8 mouse cellular contexts compared by ENCODE assay signal in the genomic region with DNA sequence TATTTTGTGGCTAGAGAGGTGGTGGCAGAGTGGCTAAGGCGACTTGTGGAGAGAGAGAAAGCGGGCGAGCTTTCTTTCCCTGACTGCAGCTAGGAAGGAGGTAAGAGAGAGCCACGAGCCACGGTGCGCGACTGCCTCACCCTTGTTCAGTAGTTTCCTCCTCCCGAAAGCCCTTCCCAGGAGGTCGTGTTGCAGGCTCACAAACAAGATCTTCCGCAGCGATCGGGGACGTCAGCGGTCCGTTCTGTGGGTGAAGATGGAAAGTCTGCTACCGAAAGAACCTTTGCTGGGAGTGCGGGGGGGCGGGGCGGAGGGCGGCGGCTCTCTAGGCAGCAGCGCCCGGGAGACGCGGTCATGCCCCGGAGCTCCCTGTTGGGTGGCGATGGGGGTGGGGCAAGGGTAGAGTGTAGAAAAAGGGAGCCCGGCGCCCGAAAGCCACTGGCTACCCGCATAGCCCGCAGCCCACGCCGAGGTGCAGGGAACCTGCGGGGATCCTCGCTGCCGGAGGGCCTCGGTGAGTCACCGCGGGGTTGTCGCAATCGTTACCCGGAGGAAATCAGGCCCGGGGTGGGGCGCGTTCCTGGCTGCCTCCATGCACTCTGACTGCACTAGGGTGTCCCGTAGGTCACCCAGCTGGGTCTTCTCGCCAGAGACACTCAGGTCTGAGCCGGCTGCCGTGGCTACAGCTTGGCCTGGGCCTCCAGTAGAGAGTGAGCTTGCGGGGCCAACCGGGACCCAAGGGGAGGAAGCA. TPM values are rescaled to one million over a fixed set of nuclear protein-coding genes. Genes with fewer than 3 reads are reported as not detected.
DNase-seq lines count a peak whose midpoint lies in the region; ATAC-seq and TF ChIP-seq lines count a peak whose summit lies in the region.

No protein-coding gene starts in this region.

- H3K4me2 ChIP-seq in heart, embryonic 15.5 days: peak overlapping the region; percentile 92
- peak overlapping the region; percentile 63 for H3K4me2 ChIP-seq in liver, embryonic 16.5 days (ENCODE audit: low read depth, low read length)
- H3K4me2 ChIP-seq in neural tube, embryonic 11.5 days (ENCODE audit: low read depth): peak overlapping the region; percentile 99
- H3K4me2 ChIP-seq in stomach, embryonic 16.5 days (ENCODE audit: low read depth, low read length): peak overlapping the region; percentile 60

- H3K4me3 ChIP-seq in bone marrow, adult 2 months (replicated peaks; ENCODE audit: control insufficient read depth, low read depth, low read length): peak overlapping the region; percentile 73
- peak overlapping the region; percentile 69 for H3K4me3 ChIP-seq in forebrain, embryonic 10.5 days
- H3K4me3 ChIP-seq in heart, embryonic 15.5 days: peak overlapping the region; percentile 82
- H3K4me3 ChIP-seq in liver, embryonic 16.5 days (ENCODE audit: low read depth, low read length): peak overlapping the region; percentile 62
- peak overlapping the region; percentile 59 for H3K4me3 ChIP-seq in neural tube, embryonic 11.5 days (ENCODE audit: low read depth, low read length)
- peak overlapping the region; percentile 63 for H3K4me3 ChIP-seq in stomach, embryonic 16.5 days (replicated peaks; ENCODE audit: low read length)

- H3K27ac ChIP-seq in bone marrow, adult 2 months (ENCODE audit: control insufficient read depth, insufficient read depth, low read depth, low read length, poor library complexity): peak overlapping the region; percentile 91
- H3K27ac ChIP-seq in forebrain, embryonic 10.5 days: peak overlapping the region; percentile 60
- peak overlapping the region; percentile 95 for H3K27ac ChIP-seq in heart, embryonic 15.5 days
- peak overlapping the region; percentile 65 for H3K27ac ChIP-seq in liver, embryonic 16.5 days (ENCODE audit: low read length)
- H3K27ac ChIP-seq in neural tube, embryonic 11.5 days (ENCODE audit: low read depth, low read length): no peak overlapping the region
- peak overlapping the region; percentile 43; the same call in 1 of the 2 replicates for H3K27ac ChIP-seq in stomach, embryonic 16.5 days (ENCODE audit: low read length)

- peak; percentile 76 to 78 for DNase-seq in B cell, adult 2 months
- DNase-seq in forebrain, embryonic 10.5 days (ENCODE audit: extremely low spot score, low spot score): peak; percentile 63
- peak; percentile 75 for DNase-seq in kidney, postnatal 14 days
- peak; percentile 67 for DNase-seq in neural tube, embryonic 11.5 days (ENCODE audit: low spot score)

- H3K27me3 ChIP-seq in forebrain, embryonic 10.5 days (ENCODE audit: poor library complexity, severe bottlenecking): peaks cover 62% of the 10 kb centered on the region
- no peaks in the 10 kb centered on the region for H3K27me3 ChIP-seq in heart, embryonic 15.5 days
- H3K27me3 ChIP-seq in liver, embryonic 16.5 days (ENCODE audit: control insufficient read depth, insufficient read depth, low read depth, low read length): peaks cover 36% of the 10 kb centered on the region
- H3K27me3 ChIP-seq in neural tube, embryonic 11.5 days (ENCODE audit: control insufficient read depth, insufficient read depth, low read length): peaks cover 37% of the 10 kb centered on the region
- peaks cover 7% of the 10 kb centered on the region for H3K27me3 ChIP-seq in stomach, embryonic 16.5 days (ENCODE audit: control insufficient read depth, insufficient read depth, low read length)

- peak overlapping the region; percentile 85 for H3K9ac ChIP-seq in heart, embryonic 15.5 days
- peak overlapping the region; percentile 59 for H3K9ac ChIP-seq in liver, embryonic 16.5 days (ENCODE audit: low read depth, low read length)
- peak overlapping the region; percentile 58 for H3K9ac ChIP-seq in neural tube, embryonic 11.5 days (ENCODE audit: low read length)
- H3K9ac ChIP-seq in stomach, embryonic 16.5 days (ENCODE audit: low read length): peak overlapping the region; percentile 80

- under 1% methylated on average over 52 of the region's 52 CpGs for WGBS in bone marrow, adult 2 months
- under 1% methylated on average over 51 of the region's 52 CpGs for WGBS in forebrain, embryonic 10.5 days
- WGBS in heart, embryonic 15.5 days: under 1% methylated on average over 50 of the region's 52 CpGs
- WGBS in liver, embryonic 16.5 days (ENCODE audit: insufficient replicate concordance): under 1% methylated on average over 52 of the region's 52 CpGs
- WGBS in neural tube, embryonic 11.5 days: 0% methylated on average over 45 of the region's 52 CpGs
- WGBS in stomach, embryonic 16.5 days: under 1% methylated on average over 52 of the region's 52 CpGs

- H3K4me1 ChIP-seq in bone marrow, adult 2 months (ENCODE audit: control insufficient read depth, insufficient read depth, low read length): no peaks in the 10 kb centered on the region; the same call in 1 of the 2 replicates
- peaks cover 22% of the 10 kb centered on the region for H3K4me1 ChIP-seq in forebrain, embryonic 10.5 days
- peaks cover 9% of the 10 kb centered on the region; the same call in 1 of the 2 replicates for H3K4me1 ChIP-seq in heart, embryonic 15.5 days (replicated peaks)
- H3K4me1 ChIP-seq in liver, embryonic 16.5 days (ENCODE audit: control insufficient read depth, low read depth, low read length): no peaks in the 10 kb centered on the region
- H3K4me1 ChIP-seq in neural tube, embryonic 11.5 days (ENCODE audit: control insufficient read depth, insufficient read depth, low read length): peaks cover 6% of the 10 kb centered on the region; the same call in 1 of the 2 replicates
- no peaks in the 10 kb centered on the region for H3K4me1 ChIP-seq in stomach, embryonic 16.5 days (ENCODE audit: control insufficient read depth, insufficient read depth, low read length)

- peaks cover 6% of the 10 kb centered on the region; the same call in 1 of the 2 replicates for H3K9me3 ChIP-seq in forebrain, embryonic 10.5 days
- no peaks in the 10 kb centered on the region; the same call in 1 of the 2 replicates for H3K9me3 ChIP-seq in heart, embryonic 15.5 days (replicated peaks)
- H3K9me3 ChIP-seq in liver, embryonic 16.5 days (replicated peaks; ENCODE audit: control insufficient read depth, low read length): no peaks in the 10 kb centered on the region
- no peaks in the 10 kb centered on the region for H3K9me3 ChIP-seq in neural tube, embryonic 11.5 days (ENCODE audit: control insufficient read depth, low read length)
- H3K9me3 ChIP-seq in stomach, embryonic 16.5 days (replicated peaks; ENCODE audit: control insufficient read depth, low read length): peaks cover 8% of the 10 kb centered on the region; the same call in 1 of the 2 replicates

- ATAC-seq in heart, embryonic 15.5 days (replicated peaks; ENCODE audit: insufficient number of reproducible peaks, insufficient read depth, low FRiP score, low read depth): peak; percentile 84
- peak; percentile 82 for ATAC-seq in liver, embryonic 16.5 days (ENCODE audit: low read depth)
- peak; percentile 45; the same call in 1 of the 2 replicates for ATAC-seq in neural tube, embryonic 11.5 days (ENCODE audit: insufficient read depth, low FRiP score, low TSS enrichment)
- peak; percentile 79 for ATAC-seq in stomach, embryonic 16.5 days (ENCODE audit: insufficient read depth, low FRiP score)

- no peak for TF ChIP-seq CTCF in bone marrow, adult 2 months (IDR thresholded peaks at IDR 0.05; ENCODE audit: control insufficient read depth, insufficient read depth, low read length)

- TF ChIP-seq POLR2A in bone marrow, adult 2 months (IDR thresholded peaks at IDR 0.05; ENCODE audit: borderline replicate concordance, control insufficient read depth, low read depth, low read length): 0 out of 2 replicates have a peak, but pooled peaks have one; percentile 20

- H3K36me3 ChIP-seq in forebrain, embryonic 10.5 days (replicated peaks): no peaks in the 10 kb centered on the region
- peaks cover 4% of the 10 kb centered on the region; the same call in 1 of the 2 replicates for H3K36me3 ChIP-seq in heart, embryonic 15.5 days
- no peaks in the 10 kb centered on the region for H3K36me3 ChIP-seq in liver, embryonic 16.5 days (ENCODE audit: control insufficient read depth, insufficient read depth)
- H3K36me3 ChIP-seq in neural tube, embryonic 11.5 days (ENCODE audit: control insufficient read depth, insufficient read depth, low read length): no peaks in the 10 kb centered on the region
- H3K36me3 ChIP-seq in stomach, embryonic 16.5 days (ENCODE audit: control insufficient read depth, insufficient read depth, low read length): no peaks in the 10 kb centered on the region

RNA-seq across cellular contexts. Expression of a gene that starts 0.5 kb away (rescaled TPM):
- 2.7 and 4.0 TPM in 2 replicates for polyA plus RNA-seq in bone marrow, adult 2 months (2011; ENCODE audit: insufficient read depth, insufficient read length, low replicate concordance, missing spikeins)
- 0.23 and 0.41 TPM in 2 replicates for polyA plus RNA-seq in forebrain, embryonic 10.5 days (2016; fragmentation: Nextera tagmentation; extraction: Ambion mirVana)
- polyA plus RNA-seq in heart, embryonic 15.5 days (2015; fragmentation: Nextera tagmentation; extraction: Ambion mirVana): 14.3 and 15.5 TPM in 2 replicates
- 4.9 and 5.0 TPM in 2 replicates for polyA plus RNA-seq in liver, embryonic 16.5 days (2015; fragmentation: Nextera tagmentation; extraction: Ambion mirVana)
- 1.2 and 1.9 TPM in 2 replicates for polyA plus RNA-seq in neural tube, embryonic 11.5 days (2014; fragmentation: Nextera tagmentation; extraction: Ambion mirVana)
- 4.4 and 5.0 TPM in 2 replicates for polyA plus RNA-seq in stomach, embryonic 16.5 days (2015; fragmentation: Nextera tagmentation; extraction: Ambion mirVana)

RNA-seq across cellular contexts. Expression of a gene that starts 25.3 kb away (rescaled TPM):
- 6.3 and 9.9 TPM in 2 replicates for polyA plus RNA-seq in bone marrow, adult 2 months (2011; ENCODE audit: insufficient read depth, insufficient read length, low replicate concordance, missing spikeins)
- polyA plus RNA-seq in forebrain, embryonic 10.5 days (2016; fragmentation: Nextera tagmentation; extraction: Ambion mirVana): 32.8 and 36.0 TPM in 2 replicates
- 31.2 and 33.9 TPM in 2 replicates for polyA plus RNA-seq in heart, embryonic 15.5 days (2015; fragmentation: Nextera tagmentation; extraction: Ambion mirVana)
- polyA plus RNA-seq in liver, embryonic 16.5 days (2015; fragmentation: Nextera tagmentation; extraction: Ambion mirVana): 13.2 and 13.4 TPM in 2 replicates
- polyA plus RNA-seq in neural tube, embryonic 11.5 days (2014; fragmentation: Nextera tagmentation; extraction: Ambion mirVana): 21.9 and 22.7 TPM in 2 replicates
- 25.5 and 28.5 TPM in 2 replicates for polyA plus RNA-seq in stomach, embryonic 16.5 days (2015; fragmentation: Nextera tagmentation; extraction: Ambion mirVana)

RNA-seq across cellular contexts. Expression of a gene that starts 47.6 kb away (rescaled TPM):
- polyA plus RNA-seq in bone marrow, adult 2 months (2011; ENCODE audit: insufficient read depth, insufficient read length, low replicate concordance, missing spikeins): 101 and 128 TPM in 2 replicates
- polyA plus RNA-seq in forebrain, embryonic 10.5 days (2016; fragmentation: Nextera tagmentation; extraction: Ambion mirVana): 202 and 217 TPM in 2 replicates
- polyA plus RNA-seq in heart, embryonic 15.5 days (2015; fragmentation: Nextera tagmentation; extraction: Ambion mirVana): 121 and 134 TPM in 2 replicates
- polyA plus RNA-seq in liver, embryonic 16.5 days (2015; fragmentation: Nextera tagmentation; extraction: Ambion mirVana): 105 and 134 TPM in 2 replicates
- 168 and 172 TPM in 2 replicates for polyA plus RNA-seq in neural tube, embryonic 11.5 days (2014; fragmentation: Nextera tagmentation; extraction: Ambion mirVana)
- polyA plus RNA-seq in stomach, embryonic 16.5 days (2015; fragmentation: Nextera tagmentation; extraction: Ambion mirVana): 141 and 172 TPM in 2 replicates

RNA-seq across cellular contexts. Expression of a gene that starts 47.6 kb away (rescaled TPM):
- 21.8 and 50.7 TPM in 2 replicates for polyA plus RNA-seq in bone marrow, adult 2 months (2011; ENCODE audit: insufficient read depth, insufficient read length, low replicate concordance, missing spikeins)
- polyA plus RNA-seq in forebrain, embryonic 10.5 days (2016; fragmentation: Nextera tagmentation; extraction: Ambion mirVana): 26.0 and 26.7 TPM in 2 replicates
- 9.2 and 9.5 TPM in 2 replicates for polyA plus RNA-seq in heart, embryonic 15.5 days (2015; fragmentation: Nextera tagmentation; extraction: Ambion mirVana)
- 8.4 and 8.6 TPM in 2 replicates for polyA plus RNA-seq in liver, embryonic 16.5 days (2015; fragmentation: Nextera tagmentation; extraction: Ambion mirVana)
- polyA plus RNA-seq in neural tube, embryonic 11.5 days (2014; fragmentation: Nextera tagmentation; extraction: Ambion mirVana): 19.8 and 24.0 TPM in 2 replicates
- polyA plus RNA-seq in stomach, embryonic 16.5 days (2015; fragmentation: Nextera tagmentation; extraction: Ambion mirVana): 12.7 and 15.1 TPM in 2 replicates
